Mouse (Mus musculus): ENCODE results near the gene H2-T22. TPM values are rescaled to one million over a fixed set of nuclear protein-coding genes. Genes with fewer than 3 reads are reported as not detected.
"Not testable (repeated sequence)": the region's sequence is repeated elsewhere in the genome, so short reads cannot be mapped to it uniquely, and the experiment has no call there.

H2-T22 gene
- polyA plus RNA-seq, 1 experiment from 2014 or later, result 5.9 TPM

GRCm38 (mm10) chr17:36030703-36031582 is 11.6 kb downstream of the H2-T22 start:
- Histone ChIP-seq H3K4me2 (ENCODE audit: low read depth, low read length) (peak overlapping the region; percentile 68), H3K9ac (replicated peaks; ENCODE audit: low read depth, low read length) (peak overlapping the region; percentile 21; the same call in 1 of the 2 replicates)
- H3K4me3 ChIP-seq (ENCODE audit: low read depth, low read length); H3K9me3 ChIP-seq (ENCODE audit: control insufficient read depth, low read length); H3K27ac ChIP-seq (ENCODE audit: low read depth, low read length); H3K36me3 ChIP-seq (ENCODE audit: control insufficient read depth, insufficient read depth, low read length); H3K4me1 ChIP-seq (ENCODE audit: control insufficient read depth, insufficient read depth, low read length); H3K27me3 ChIP-seq (ENCODE audit: control insufficient read depth, insufficient read depth, low read length): not testable (repeated sequence)
- WGBS, result 41% methylated on average over 8 of the region's 8 CpGs
- ATAC-seq (ENCODE audit: low read depth), result peak; percentile 19; the same call in 1 of the 2 replicates

GRCm38 (mm10) chr17:36030046-36030702 is 12.4 kb downstream of the H2-T22 start:
- H3K27me3 ChIP-seq (ENCODE audit: control insufficient read depth, insufficient read depth, low read length); H3K4me3 ChIP-seq (ENCODE audit: low read depth, low read length); H3K36me3 ChIP-seq (ENCODE audit: control insufficient read depth, insufficient read depth, low read length); H3K4me2 ChIP-seq (ENCODE audit: low read depth, low read length); H3K9me3 ChIP-seq (ENCODE audit: control insufficient read depth, low read length); H3K9ac ChIP-seq (replicated peaks; ENCODE audit: low read depth, low read length); H3K4me1 ChIP-seq (ENCODE audit: control insufficient read depth, insufficient read depth, low read length); ATAC-seq (ENCODE audit: low read depth); H3K27ac ChIP-seq (ENCODE audit: low read depth, low read length): not testable (repeated sequence)
- WGBS, result 56% methylated on average over 2 of the region's 4 CpGs

- no peaks in the 10 kb centered on the region for H3K9me3 ChIP-seq (ENCODE audit: control insufficient read depth, low read length)
- no peak for ATAC-seq (ENCODE audit: low read depth)
- H3K27ac ChIP-seq (ENCODE audit: low read depth, low read length), result no peak overlapping the region
- 81% methylated on average over 7 of the region's 7 CpGs for WGBS
- H3K4me2 ChIP-seq (ENCODE audit: low read depth, low read length), result no peak overlapping the region
- H3K4me3 ChIP-seq (ENCODE audit: low read depth, low read length), result no peak overlapping the region
- no peak overlapping the region for H3K9ac ChIP-seq (replicated peaks; ENCODE audit: low read depth, low read length)
- no peaks in the 10 kb centered on the region for H3K36me3 ChIP-seq (ENCODE audit: control insufficient read depth, insufficient read depth, low read length)
- no peaks in the 10 kb centered on the region for H3K4me1 ChIP-seq (ENCODE audit: control insufficient read depth, insufficient read depth, low read length)
- H3K27me3 ChIP-seq (ENCODE audit: control insufficient read depth, insufficient read depth, low read length), result no peaks in the 10 kb centered on the region
Observed at GRCm38 (mm10) chr17:36028879-36029619, 13.5 kb downstream of the H2-T22 start.

- Histone ChIP-seq H3K9ac (replicated peaks; ENCODE audit: low read depth, low read length) (no peak overlapping the region), H3K4me2 (ENCODE audit: low read depth, low read length) (no peak overlapping the region), H3K27ac (ENCODE audit: low read depth, low read length) (no peak overlapping the region), H3K9me3 (ENCODE audit: control insufficient read depth, low read length) (no peaks in the 10 kb centered on the region), H3K4me1 (ENCODE audit: control insufficient read depth, insufficient read depth, low read length) (no peaks in the 10 kb centered on the region), H3K27me3 (ENCODE audit: control insufficient read depth, insufficient read depth, low read length) (no peaks in the 10 kb centered on the region), H3K36me3 (ENCODE audit: control insufficient read depth, insufficient read depth, low read length) (no peaks in the 10 kb centered on the region), H3K4me3 (ENCODE audit: low read depth, low read length) (no peak overlapping the region)
- 92% methylated on average over 4 of the region's 4 CpGs for WGBS
- ATAC-seq (ENCODE audit: low read depth), result no peak
Observed at GRCm38 (mm10) chr17:36027663-36028062, 14.9 kb downstream of the H2-T22 start.

- Histone ChIP-seq H3K9me3 (ENCODE audit: control insufficient read depth, low read length) (no peaks in the 10 kb centered on the region), H3K27ac (ENCODE audit: low read depth, low read length) (no peak overlapping the region), H3K9ac (replicated peaks; ENCODE audit: low read depth, low read length) (no peak overlapping the region), H3K4me1 (ENCODE audit: control insufficient read depth, insufficient read depth, low read length) (no peaks in the 10 kb centered on the region), H3K27me3 (ENCODE audit: control insufficient read depth, insufficient read depth, low read length) (no peaks in the 10 kb centered on the region), H3K4me2 (ENCODE audit: low read depth, low read length) (no peak overlapping the region), H3K36me3 (ENCODE audit: control insufficient read depth, insufficient read depth, low read length) (no peaks in the 10 kb centered on the region), H3K4me3 (ENCODE audit: low read depth, low read length) (no peak overlapping the region)
- 64% methylated on average over 4 of the region's 4 CpGs for WGBS
- ATAC-seq (ENCODE audit: low read depth), result no peak
Observed at GRCm38 (mm10) chr17:36025901-36026300, 16.6 kb downstream of the H2-T22 start.

- H3K4me3 ChIP-seq (ENCODE audit: low read depth, low read length), result no peak overlapping the region
- H3K27me3 ChIP-seq (ENCODE audit: control insufficient read depth, insufficient read depth, low read length), result no peaks in the 10 kb centered on the region
- WGBS, result 54% methylated on average over 5 of the region's 5 CpGs
- ATAC-seq (ENCODE audit: low read depth), result no peak
- no peak overlapping the region for H3K9ac ChIP-seq (replicated peaks; ENCODE audit: low read depth, low read length)
- no peaks in the 10 kb centered on the region for H3K4me1 ChIP-seq (ENCODE audit: control insufficient read depth, insufficient read depth, low read length)
- H3K9me3 ChIP-seq (ENCODE audit: control insufficient read depth, low read length), result no peaks in the 10 kb centered on the region
- no peaks in the 10 kb centered on the region for H3K36me3 ChIP-seq (ENCODE audit: control insufficient read depth, insufficient read depth, low read length)
- no peak overlapping the region for H3K27ac ChIP-seq (ENCODE audit: low read depth, low read length)
- no peak overlapping the region for H3K4me2 ChIP-seq (ENCODE audit: low read depth, low read length)
Observed at GRCm38 (mm10) chr17:36025197-36025596, 17.4 kb downstream of the H2-T22 start.

GRCm38 (mm10) chr17:36023710-36024654 is 18.6 kb downstream of the H2-T22 start:
- Histone ChIP-seq H3K36me3 (ENCODE audit: control insufficient read depth, insufficient read depth, low read length) (no peaks in the 10 kb centered on the region), H3K9ac (replicated peaks; ENCODE audit: low read depth, low read length) (no peak overlapping the region), H3K4me3 (ENCODE audit: low read depth, low read length) (no peak overlapping the region), H3K9me3 (ENCODE audit: control insufficient read depth, low read length) (no peaks in the 10 kb centered on the region), H3K4me2 (ENCODE audit: low read depth, low read length) (no peak overlapping the region), H3K27ac (ENCODE audit: low read depth, low read length) (no peak overlapping the region), H3K4me1 (ENCODE audit: control insufficient read depth, insufficient read depth, low read length) (no peaks in the 10 kb centered on the region), H3K27me3 (ENCODE audit: control insufficient read depth, insufficient read depth, low read length) (no peaks in the 10 kb centered on the region)
- no peak for ATAC-seq (ENCODE audit: low read depth)
- 73% methylated on average over 9 of the region's 9 CpGs for WGBS

GRCm38 (mm10) chr17:36022922-36023321 is 19.6 kb downstream of the H2-T22 start:
- Histone ChIP-seq H3K9ac (replicated peaks; ENCODE audit: low read depth, low read length) (no peak overlapping the region), H3K4me3 (ENCODE audit: low read depth, low read length) (no peak overlapping the region), H3K27me3 (ENCODE audit: control insufficient read depth, insufficient read depth, low read length) (no peaks in the 10 kb centered on the region), H3K9me3 (ENCODE audit: control insufficient read depth, low read length) (no peaks in the 10 kb centered on the region), H3K36me3 (ENCODE audit: control insufficient read depth, insufficient read depth, low read length) (no peaks in the 10 kb centered on the region), H3K27ac (ENCODE audit: low read depth, low read length) (no peak overlapping the region), H3K4me1 (ENCODE audit: control insufficient read depth, insufficient read depth, low read length) (no peaks in the 10 kb centered on the region), H3K4me2 (ENCODE audit: low read depth, low read length) (no peak overlapping the region)
- no peak for ATAC-seq (ENCODE audit: low read depth)
- WGBS, result 88% methylated on average over 6 of the region's 6 CpGs
